Mouse (Mus musculus): ENCODE results near the gene Hormad2. TPM values are rescaled to one million over a fixed set of nuclear protein-coding genes. Genes with fewer than 3 reads are reported as not detected.

Hormad2 gene
- polyA plus RNA-seq, 1 experiment from 2014 or later = 0.51 TPM

- H3K36me3 ChIP-seq (ENCODE audit: control insufficient read depth, insufficient read depth, low read length) = no peaks in the 10 kb centered on the region
- H3K9ac ChIP-seq (ENCODE audit: low read length) = no peak overlapping the region
- no peaks in the 10 kb centered on the region for H3K4me1 ChIP-seq (replicated peaks; ENCODE audit: control insufficient read depth, insufficient read depth)
- H3K4me2 ChIP-seq (replicated peaks; ENCODE audit: low read depth) = no peak overlapping the region
- ATAC-seq (ENCODE audit: low FRiP score, low TSS enrichment) (no peak), DNase-seq (ENCODE audit: low spot score) (no peak)
- no peak overlapping the region for H3K27ac ChIP-seq (replicated peaks)
- no peak overlapping the region for H3K4me3 ChIP-seq (ENCODE audit: low read depth, low read length)
- H3K27me3 ChIP-seq (ENCODE audit: control insufficient read depth, insufficient read depth, low read length) = no peaks in the 10 kb centered on the region
- TF ChIP-seq EP300 (optimal IDR thresholded peaks at IDR 0.05) (no peak), CTCF (IDR thresholded peaks at IDR 0.05; ENCODE audit: low read depth) (no peak)
- no peaks in the 10 kb centered on the region for H3K9me3 ChIP-seq (ENCODE audit: control insufficient read depth, low read length)
Measured at GRCm38 (mm10) chr11:4394226-4394625, 46.7 kb downstream of the Hormad2 start.

DNA sequence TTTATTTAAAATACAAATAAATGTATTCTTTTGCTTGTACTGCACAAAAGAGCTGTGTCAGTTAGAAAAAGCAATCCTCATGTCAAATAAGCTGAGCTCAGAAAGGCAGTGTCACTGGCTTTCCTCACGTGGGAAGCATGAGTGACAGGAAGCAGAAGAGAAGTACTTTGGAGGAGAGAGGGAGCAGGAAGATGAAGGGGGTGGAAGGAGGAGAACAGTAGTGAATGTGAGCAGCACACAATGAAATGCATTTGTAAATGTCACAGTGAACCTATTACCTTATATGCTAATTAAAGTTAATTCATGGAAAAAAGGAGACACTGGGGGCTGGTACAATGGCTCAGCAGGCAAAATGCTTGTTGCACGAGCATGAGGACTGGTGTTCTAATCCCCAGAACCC is 52.9 kb downstream of the Hormad2 start:
- H3K27me3 ChIP-seq (ENCODE audit: control insufficient read depth, insufficient read depth, low read length) = no peaks in the 10 kb centered on the region
- H3K36me3 ChIP-seq (ENCODE audit: control insufficient read depth, insufficient read depth, low read length) = no peaks in the 10 kb centered on the region
- 33% methylated on average over 2 of the region's 2 CpGs for WGBS
- no peak overlapping the region for H3K9ac ChIP-seq (ENCODE audit: low read length)
- H3K4me3 ChIP-seq (ENCODE audit: low read depth, low read length) = no peak overlapping the region
- no peaks in the 10 kb centered on the region for H3K9me3 ChIP-seq (ENCODE audit: control insufficient read depth, low read length)
- H3K4me1 ChIP-seq (replicated peaks; ENCODE audit: control insufficient read depth, insufficient read depth) = no peaks in the 10 kb centered on the region
- ATAC-seq (ENCODE audit: low FRiP score, low TSS enrichment) (no peak), DNase-seq (ENCODE audit: low spot score) (no peak)
- H3K4me2 ChIP-seq (replicated peaks; ENCODE audit: low read depth) = no peak overlapping the region
- TF ChIP-seq CTCF (IDR thresholded peaks at IDR 0.05; ENCODE audit: low read depth) (no peak), EP300 (optimal IDR thresholded peaks at IDR 0.05) (no peak)
- H3K27ac ChIP-seq (replicated peaks) = no peak overlapping the region

DNA sequence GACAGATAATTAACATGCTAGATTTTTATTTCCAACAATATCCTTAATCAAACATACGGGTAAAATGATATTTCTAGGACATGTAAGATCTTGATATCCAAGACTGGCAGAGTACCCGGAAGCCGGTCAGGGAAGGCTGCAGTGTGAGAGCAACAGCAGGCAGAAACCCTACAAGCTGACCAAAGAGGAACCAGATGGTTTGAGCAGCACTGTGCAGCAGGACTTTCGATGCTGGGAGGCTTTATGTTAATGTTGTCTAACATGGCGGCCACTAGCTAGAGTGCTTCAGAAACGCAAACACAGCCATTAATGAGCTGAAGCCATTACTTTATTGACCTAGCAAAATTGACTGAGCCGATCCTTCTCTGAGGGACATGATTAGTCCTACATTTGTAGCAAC is 58.6 kb downstream of the Hormad2 start:
- DNase-seq (ENCODE audit: low spot score) (no peak), ATAC-seq (ENCODE audit: low FRiP score, low TSS enrichment) (no peak)
- Histone ChIP-seq H3K4me3 (ENCODE audit: low read depth, low read length) (no peak overlapping the region), H3K4me2 (replicated peaks; ENCODE audit: low read depth) (no peak overlapping the region), H3K27ac (replicated peaks) (no peak overlapping the region), H3K9me3 (ENCODE audit: control insufficient read depth, low read length) (no peaks in the 10 kb centered on the region), H3K36me3 (ENCODE audit: control insufficient read depth, insufficient read depth, low read length) (no peaks in the 10 kb centered on the region), H3K27me3 (ENCODE audit: control insufficient read depth, insufficient read depth, low read length) (no peaks in the 10 kb centered on the region), H3K4me1 (replicated peaks; ENCODE audit: control insufficient read depth, insufficient read depth) (no peaks in the 10 kb centered on the region), H3K9ac (ENCODE audit: low read length) (no peak overlapping the region)
- 78% methylated on average over 7 of the region's 7 CpGs for WGBS
- TF ChIP-seq EP300 (optimal IDR thresholded peaks at IDR 0.05) = no peak
- no peak for TF ChIP-seq CTCF (IDR thresholded peaks at IDR 0.05; ENCODE audit: low read depth)

DNA sequence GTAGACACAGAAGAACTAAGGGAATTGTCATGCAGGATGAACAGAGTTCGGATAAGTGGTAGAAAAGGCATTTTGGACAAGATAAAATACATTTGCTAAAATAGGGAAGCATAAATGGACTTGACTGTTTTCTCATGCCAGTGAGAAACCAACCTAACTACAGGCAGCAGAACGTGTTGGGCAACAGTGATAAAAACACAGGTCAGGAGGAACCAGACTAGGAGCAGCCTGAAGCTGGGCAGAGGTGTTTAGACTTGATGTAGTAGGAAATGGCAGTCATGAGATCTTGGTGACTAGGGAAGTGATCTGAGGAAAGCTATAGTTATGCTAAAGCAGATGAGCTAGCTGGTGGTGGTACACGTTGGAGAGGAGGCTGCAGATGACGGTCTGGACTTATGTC is 61.0 kb downstream of the Hormad2 start:
- Histone ChIP-seq H3K9me3 (ENCODE audit: control insufficient read depth, low read length) (no peaks in the 10 kb centered on the region), H3K4me1 (replicated peaks; ENCODE audit: control insufficient read depth, insufficient read depth) (no peaks in the 10 kb centered on the region), H3K27me3 (ENCODE audit: control insufficient read depth, insufficient read depth, low read length) (no peaks in the 10 kb centered on the region), H3K36me3 (ENCODE audit: control insufficient read depth, insufficient read depth, low read length) (no peaks in the 10 kb centered on the region), H3K4me2 (replicated peaks; ENCODE audit: low read depth) (no peak overlapping the region), H3K4me3 (ENCODE audit: low read depth, low read length) (no peak overlapping the region), H3K9ac (ENCODE audit: low read length) (no peak overlapping the region), H3K27ac (replicated peaks) (no peak overlapping the region)
- 71% methylated on average over 4 of the region's 4 CpGs for WGBS
- ATAC-seq (ENCODE audit: low FRiP score, low TSS enrichment) (no peak), DNase-seq (ENCODE audit: low spot score) (no peak)
- no peak for TF ChIP-seq EP300 (optimal IDR thresholded peaks at IDR 0.05)
- TF ChIP-seq CTCF (IDR thresholded peaks at IDR 0.05; ENCODE audit: low read depth) = no peak

DNA sequence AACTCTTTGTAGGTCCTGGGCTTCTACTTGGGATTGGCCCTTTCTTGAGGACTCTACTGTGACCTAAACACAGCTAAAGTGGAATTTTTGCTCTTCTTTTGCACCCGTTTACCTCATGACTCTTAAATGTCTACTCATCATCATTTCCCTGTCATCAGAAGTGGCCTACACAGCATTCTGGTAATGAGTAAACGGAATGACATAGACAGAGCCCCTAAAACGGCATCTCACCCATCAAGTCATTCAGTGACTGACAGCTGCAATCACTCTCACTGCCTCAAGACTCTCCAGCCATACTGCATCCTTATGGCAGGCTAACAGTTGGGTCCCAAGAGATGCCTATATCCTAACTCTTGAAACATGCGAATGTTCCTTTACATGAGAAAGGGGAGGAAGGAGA is 74.5 kb downstream of the Hormad2 start:
- H3K4me2 ChIP-seq (replicated peaks; ENCODE audit: low read depth) = no peak overlapping the region
- no peaks in the 10 kb centered on the region for H3K36me3 ChIP-seq (ENCODE audit: control insufficient read depth, insufficient read depth, low read length)
- H3K9me3 ChIP-seq (ENCODE audit: control insufficient read depth, low read length) = no peaks in the 10 kb centered on the region
- H3K4me3 ChIP-seq (ENCODE audit: low read depth, low read length) = no peak overlapping the region
- DNase-seq (ENCODE audit: low spot score) (no peak), ATAC-seq (ENCODE audit: low FRiP score, low TSS enrichment) (no peak)
- no peaks in the 10 kb centered on the region for H3K27me3 ChIP-seq (ENCODE audit: control insufficient read depth, insufficient read depth, low read length)
- H3K27ac ChIP-seq (replicated peaks) = no peak overlapping the region
- H3K4me1 ChIP-seq (replicated peaks; ENCODE audit: control insufficient read depth, insufficient read depth) = no peaks in the 10 kb centered on the region
- WGBS = 72% methylated on average over 4 of the region's 4 CpGs
- no peak overlapping the region for H3K9ac ChIP-seq (ENCODE audit: low read length)
- TF ChIP-seq CTCF (IDR thresholded peaks at IDR 0.05; ENCODE audit: low read depth) (no peak), EP300 (optimal IDR thresholded peaks at IDR 0.05) (no peak)

DNA sequence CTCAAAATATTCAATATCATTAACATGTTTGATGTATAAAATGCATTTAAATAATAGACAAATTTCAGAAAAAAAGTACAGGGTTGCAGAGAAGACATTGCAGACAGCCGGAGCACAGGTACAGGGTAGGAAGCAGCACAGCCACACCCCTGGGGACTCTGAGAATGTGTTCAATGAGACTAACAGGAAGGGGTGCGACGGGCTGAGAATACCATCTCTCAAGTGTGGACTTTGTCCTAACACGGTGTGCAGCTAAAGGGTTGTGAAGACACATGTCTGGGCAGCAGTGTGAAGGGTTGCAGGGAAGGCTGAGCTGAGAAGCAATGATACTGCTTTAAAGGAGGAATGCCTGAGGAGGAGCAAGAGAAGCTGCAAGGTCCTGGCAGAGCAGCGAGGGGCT is 85.5 kb downstream of the Hormad2 start:
- H3K27ac ChIP-seq (replicated peaks) = no peak overlapping the region
- H3K4me2 ChIP-seq (replicated peaks; ENCODE audit: low read depth) = no peak overlapping the region
- no peak overlapping the region for H3K4me3 ChIP-seq (ENCODE audit: low read depth, low read length)
- WGBS = 54% methylated on average over 5 of the region's 5 CpGs
- TF ChIP-seq EP300 (optimal IDR thresholded peaks at IDR 0.05) (no peak), CTCF (IDR thresholded peaks at IDR 0.05; ENCODE audit: low read depth) (no peak)
- ATAC-seq (ENCODE audit: low FRiP score, low TSS enrichment) (no peak), DNase-seq (ENCODE audit: low spot score) (no peak)
- H3K36me3 ChIP-seq (ENCODE audit: control insufficient read depth, insufficient read depth, low read length) = no peaks in the 10 kb centered on the region
- H3K9ac ChIP-seq (ENCODE audit: low read length) = no peak overlapping the region
- H3K27me3 ChIP-seq (ENCODE audit: control insufficient read depth, insufficient read depth, low read length) = no peaks in the 10 kb centered on the region
- no peaks in the 10 kb centered on the region for H3K4me1 ChIP-seq (replicated peaks; ENCODE audit: control insufficient read depth, insufficient read depth)
- no peaks in the 10 kb centered on the region for H3K9me3 ChIP-seq (ENCODE audit: control insufficient read depth, low read length)

Measured in stomach, postnatal 0 days (tissue).